Mouse (Mus musculus) layer of hippocampus, adult 18-20 months (tissue): Measurements from ENCODE around the gene Gcnt2. TPM values are rescaled to one million over a fixed set of nuclear protein-coding genes. Genes with fewer than 3 reads are reported as not detected.
A peak's percentile ranks its signal among the peaks of the same experiment; 100 is the strongest.

Experiments used
- DNase-seq, 2 experiments: peaks; one replicate each; pipeline ENCODE4 v3.0.0; 2022; ENCODE audit warnings: low spot score in 2 of 2
- total RNA-seq, 2 experiments: library from RNA; stranded (reverse); gene quantifications; 2 replicates each; pipeline ENCODE4 v1.2.3; 2021

The Gcnt2 gene
- total RNA-seq, 2 experiments from 2014 or later, result 15.2 to 18.3 TPM

GRCm38 (mm10) chr13:40937586-40937985 lies 78.0 kb downstream of the Gcnt2 start:
- no peak for DNase-seq

GRCm38 (mm10) chr13:40938485-40939357 lies 79.2 kb downstream of the Gcnt2 start:
- peak; percentile 39 to 44 for DNase-seq

- no peak for DNase-seq
Observed at GRCm38 (mm10) chr13:40943066-40943465, 83.5 kb downstream of the Gcnt2 start.

- DNase-seq, result no peak
Observed at GRCm38 (mm10) chr13:40943936-40944335, 84.4 kb downstream of the Gcnt2 start.

GRCm38 (mm10) chr13:40944346-40944745 lies 84.8 kb downstream of the Gcnt2 start:
- peak; percentile 20 to 43 for DNase-seq

- no peak for DNase-seq
Observed at GRCm38 (mm10) chr13:40946513-40946912, 87.0 kb downstream of the Gcnt2 start.

GRCm38 (mm10) chr13:40947538-40948205 lies 88.1 kb downstream of the Gcnt2 start:
- DNase-seq, result no peak

GRCm38 (mm10) chr13:40951386-40951976 lies 91.9 kb downstream of the Gcnt2 start:
- DNase-seq, result no peak

GRCm38 (mm10) chr13:40953231-40953630 lies 93.7 kb downstream of the Gcnt2 start:
- DNase-seq, result no peak

GRCm38 (mm10) chr13:40955773-40956172 lies 96.2 kb downstream of the Gcnt2 start:
- DNase-seq, result no peak

GRCm38 (mm10) chr13:40967609-40968008 lies 108.1 kb downstream of the Gcnt2 start:
- DNase-seq, result no peak

- DNase-seq, result no peak
Observed at GRCm38 (mm10) chr13:40968564-40968963, 109.0 kb downstream of the Gcnt2 start.

GRCm38 (mm10) chr13:40969761-40970390 lies 110.3 kb downstream of the Gcnt2 start:
- no peak for DNase-seq

- DNase-seq, result no peak
Observed at GRCm38 (mm10) chr13:40971261-40971660, 111.7 kb downstream of the Gcnt2 start.

GRCm38 (mm10) chr13:40971831-40972230 lies 112.3 kb downstream of the Gcnt2 start:
- DNase-seq, result no peak

- DNase-seq, result no peak
Observed at GRCm38 (mm10) chr13:40972976-40973375, 113.4 kb downstream of the Gcnt2 start.

GRCm38 (mm10) chr13:40977609-40978008 lies 118.1 kb downstream of the Gcnt2 start:
- peak in 1 of 2 experiments; percentile 63 for DNase-seq

- no peak for DNase-seq
Observed at GRCm38 (mm10) chr13:40978652-40979051, 119.1 kb downstream of the Gcnt2 start.

GRCm38 (mm10) chr13:40979321-40979720 lies 119.8 kb downstream of the Gcnt2 start:
- no peak for DNase-seq

GRCm38 (mm10) chr13:40982759-40983158 lies 123.2 kb downstream of the Gcnt2 start:
- DNase-seq, result no peak

GRCm38 (mm10) chr13:40986081-40986480 lies 126.5 kb downstream of the Gcnt2 start:
- no peak for DNase-seq
